Mouse (Mus musculus) left cerebral cortex, adult 2 months (tissue): ENCODE measurements around the gene Tspear. TPM values are rescaled to one million over a fixed set of nuclear protein-coding genes. Genes with fewer than 3 reads are reported as not detected.

Experiments used
- DNase-seq, 2 experiments: peaks; one replicate each; pipeline ENCODE4 v3.0.0; 2021 to 2022; ENCODE audit warnings: low spot score in 2 of 2, mixed read lengths in 1 of 2; ENCODE audit errors: extremely low spot score in 1 of 2
- H3K27ac ChIP-seq: fragments of 200-600 bp; 2 replicates; pipeline ENCODE4 v1.8.1; 2022
- H3K4me3 ChIP-seq: fragments of 200-600 bp; 2 replicates; pipeline ENCODE4 v1.8.1; 2022
- CTCF ChIP-seq: fragments of 200-600 bp; IDR thresholded peaks from 2 replicates; pipeline ENCODE4 v1.8.1; 2022; ENCODE audit warnings: antibody characterized with exemption, mild to moderate bottlenecking, moderate library complexity
- intact Hi-C: fragments of 180-260 bp; cut with DNase I; formaldehyde crosslinking; loops from one replicate; pipeline ENCODE4 v1.15.1; 2025
- total RNA-seq, 2 experiments: library from RNA; stranded (reverse); gene quantifications; 2 replicates each; pipeline ENCODE4 v1.2.3; 2021

The Tspear gene
- total RNA-seq, 2 experiments from 2014 or later = 0.18 to 0.21 TPM

GRCm38 (mm10) chr10:77869651-77870050 is 183.3 kb downstream of the Tspear start:
- no peak for TF ChIP-seq CTCF
- no peak for DNase-seq
- no peak overlapping the region for H3K27ac ChIP-seq
- intact Hi-C loops = no loop called here
- no peak overlapping the region for H3K4me3 ChIP-seq

GRCm38 (mm10) chr10:77878985-77879384 is 192.6 kb downstream of the Tspear start:
- peak; percentile 67 for TF ChIP-seq CTCF
- Histone ChIP-seq H3K4me3 (no peak overlapping the region), H3K27ac (no peak overlapping the region)
- intact Hi-C loops = loop anchor here (2.0 to 5.0 kb wide), 3 partner anchors 157 to 362 kb away; partner anchors contain the start of genes Fam207a and Krtap12-1
- DNase-seq = peak; percentile 36 to 63

- Histone ChIP-seq H3K27ac (no peak overlapping the region), H3K4me3 (no peak overlapping the region)
- DNase-seq = no peak
- intact Hi-C loops = no loop called here
- no peak for TF ChIP-seq CTCF
Measured at GRCm38 (mm10) chr10:77880305-77880704, 193.9 kb downstream of the Tspear start.

GRCm38 (mm10) chr10:77882553-77882952 is 196.2 kb downstream of the Tspear start:
- intact Hi-C loops = no loop called here
- Histone ChIP-seq H3K27ac (no peak overlapping the region), H3K4me3 (no peak overlapping the region)
- no peak for DNase-seq
- peak; percentile 24 for TF ChIP-seq CTCF

- TF ChIP-seq CTCF = peak; percentile 8
Measured at GRCm38 (mm10) chr10:77886007-77886747, 199.8 kb downstream of the Tspear start.

GRCm38 (mm10) chr10:77890987-77891565 is 204.7 kb downstream of the Tspear start:
- Histone ChIP-seq H3K27ac (no peak overlapping the region), H3K4me3 (no peak overlapping the region)
- TF ChIP-seq CTCF = no peak
- intact Hi-C loops = no loop called here
- DNase-seq = no peak

More at GRCm38 (mm10) chr10:77886007-77886747, 199.8 kb downstream of the Tspear start:
- intact Hi-C loops = no loop called here
- DNase-seq = no peak
- H3K4me3 ChIP-seq = no peak overlapping the region
- no peak overlapping the region for H3K27ac ChIP-seq

- intact Hi-C loops = no loop called here
- H3K4me3 ChIP-seq = no peak overlapping the region
- TF ChIP-seq CTCF = no peak
- no peak overlapping the region for H3K27ac ChIP-seq
- no peak for DNase-seq
Measured at GRCm38 (mm10) chr10:77895562-77895961, 209.2 kb downstream of the Tspear start.

GRCm38 (mm10) chr10:77900126-77900525 is 213.8 kb downstream of the Tspear start:
- Histone ChIP-seq H3K27ac (no peak overlapping the region), H3K4me3 (no peak overlapping the region)
- no peak for TF ChIP-seq CTCF
- DNase-seq = no peak
- intact Hi-C loops = no loop called here

GRCm38 (mm10) chr10:77900903-77901818 is 214.8 kb downstream of the Tspear start:
- intact Hi-C loops = no loop called here
- no peak for DNase-seq
- Histone ChIP-seq H3K27ac (no peak overlapping the region), H3K4me3 (peak overlapping the region; percentile 73)
- no peak for TF ChIP-seq CTCF

- intact Hi-C loops = no loop called here
- peak in 1 of 2 experiments; percentile 21 for DNase-seq
- TF ChIP-seq CTCF = no peak
- H3K27ac ChIP-seq = peak overlapping the region; percentile 71
- H3K4me3 ChIP-seq = peak overlapping the region; percentile 73
Measured at GRCm38 (mm10) chr10:77901871-77902210, 215.5 kb downstream of the Tspear start.

GRCm38 (mm10) chr10:77902211-77902893 is 216.0 kb downstream of the Tspear start, which contains the start of gene Lrrc3:
TSS of gene Lrrc3 (minus strand) at chr10:77902536.
- peak; percentile 19 for TF ChIP-seq CTCF
- peak; percentile 52 to 63 for DNase-seq
- peak within 1 kb of the TSS; percentile 73 for H3K4me3 ChIP-seq
- H3K27ac ChIP-seq = peak within 1 kb of the TSS; percentile 87
- intact Hi-C loops = no loop called here
